Mouse (Mus musculus) myocyte (in vitro differentiated cells): Measurements from ENCODE around the gene Gm20388. TPM values are rescaled to one million over a fixed set of nuclear protein-coding genes. Genes with fewer than 3 reads are reported as not detected.
A peak's percentile ranks its signal among the peaks of the same experiment; 100 is the strongest.
"Not testable (repeated sequence)": the region's sequence is repeated elsewhere in the genome, so short reads cannot be mapped to it uniquely, and the experiment has no call there.

Experiments
- H3K27me3 ChIP-seq: one replicate; pipeline ENCODE4 v1.6.1; 2011; ENCODE audit not compliant: control insufficient read depth, insufficient read depth, insufficient read length
- H3K36me3 ChIP-seq: one replicate; pipeline ENCODE4 v1.6.1; 2011; ENCODE audit not compliant: control insufficient read depth, insufficient read depth
- H3K4me2 ChIP-seq: one replicate; pipeline ENCODE4 v1.6.1; 2011; ENCODE audit warnings: low read depth, control low read depth
- H3K4me3 ChIP-seq: one replicate; pipeline ENCODE4 v1.5.1; 2011; ENCODE audit warnings: mild to moderate bottlenecking, control low read depth, moderate library complexity
- H3K79me2 ChIP-seq: one replicate; pipeline ENCODE4 v1.6.1; 2011; ENCODE audit not compliant: control insufficient read depth, insufficient read depth
- H3ac ChIP-seq: one replicate; pipeline ENCODE4 v1.6.1; 2011; ENCODE audit not compliant: control insufficient read depth, insufficient read length
- CEBPB ChIP-seq: IDR thresholded peaks from 2 replicates; pipeline ENCODE4 v1.6.1; 2011; ENCODE audit warnings: mild to moderate bottlenecking, moderate library complexity; ENCODE audit not compliant: poor library complexity, insufficient read depth, severe bottlenecking
- E2F4 ChIP-seq: IDR thresholded peaks from one replicate; pipeline ENCODE4 v1.6.1; 2011; ENCODE audit warnings: mild to moderate bottlenecking, control low read depth, moderate library complexity; ENCODE audit not compliant: insufficient read depth
- MAX ChIP-seq: IDR thresholded peaks from one replicate; pipeline ENCODE4 v1.6.1; 2011; ENCODE audit warnings: low read depth, mild to moderate bottlenecking, control low read depth
- MYOD1 ChIP-seq, 3 experiments: IDR thresholded peaks; one replicate each; pipeline ENCODE4 v1.6.1; 2011; ENCODE audit warnings: control low read depth in 2 of 3, low read depth in 2 of 3, mild to moderate bottlenecking in 2 of 3, moderate library complexity in 1 of 3; ENCODE audit not compliant: insufficient read length in 2 of 3, control insufficient read depth in 1 of 3
- MYOG ChIP-seq, 3 experiments: IDR thresholded peaks; one replicate each; pipeline ENCODE4 v1.6.1; 2011; ENCODE audit warnings: control low read depth in 2 of 3, low read depth in 2 of 3, mild to moderate bottlenecking in 2 of 3; ENCODE audit not compliant: insufficient read length in 2 of 3, control insufficient read depth in 1 of 3, insufficient read depth in 1 of 3
- POLR2A ChIP-seq: IDR thresholded peaks from one replicate; pipeline ENCODE4 v1.6.1; 2011; ENCODE audit warnings: low read depth, mild to moderate bottlenecking, control low read depth, moderate library complexity; ENCODE audit not compliant: insufficient read length
- POLR2AphosphoS2 ChIP-seq: IDR thresholded peaks from one replicate; pipeline ENCODE4 v1.6.1; 2011; ENCODE audit warnings: low read depth, control low read depth; ENCODE audit not compliant: insufficient read length
- REST ChIP-seq: IDR thresholded peaks from one replicate; pipeline ENCODE4 v1.6.1; 2011; ENCODE audit warnings: mild to moderate bottlenecking, control low read depth, moderate library complexity; ENCODE audit not compliant: insufficient read depth, insufficient read length
- SRF ChIP-seq: IDR thresholded peaks from one replicate; pipeline ENCODE4 v1.6.1; 2011; ENCODE audit warnings: low read depth; ENCODE audit not compliant: control insufficient read depth, insufficient read length
- TCF12 ChIP-seq: IDR thresholded peaks from one replicate; pipeline ENCODE4 v1.6.1; 2011; ENCODE audit warnings: mild to moderate bottlenecking, control low read depth; ENCODE audit not compliant: poor library complexity, insufficient read depth, severe bottlenecking
- TCF3 ChIP-seq: IDR thresholded peaks from one replicate; pipeline ENCODE4 v1.6.1; 2011; ENCODE audit warnings: low read depth, control low read depth; ENCODE audit not compliant: insufficient read length
- USF1 ChIP-seq: IDR thresholded peaks from one replicate; pipeline ENCODE4 v1.6.1; 2011; ENCODE audit warnings: low read depth, mild to moderate bottlenecking, control low read depth, moderate library complexity
- polyA plus RNA-seq: library from polyadenylated mRNA; unstranded; fragments of >200 nt; fragmentation: generic; extraction: Trizol; gene quantifications from one replicate; pipeline ENCODE4 v1.2.1, GENCODE M21; 2012; ENCODE audit warnings: missing spikeins

Gm20388 gene
- polyA plus RNA-seq, 1 experiment = 15.3 TPM

- H3K79me2 ChIP-seq = no peaks in the 10 kb centered on the region
- no peak overlapping the region for H3K4me2 ChIP-seq
- TF ChIP-seq SRF = no peak
- TF ChIP-seq USF1 = no peak
- TF ChIP-seq CEBPB = no peak
- no peak overlapping the region for H3K4me3 ChIP-seq
- no peak overlapping the region for H3ac ChIP-seq
- no peaks in the 10 kb centered on the region for H3K27me3 ChIP-seq
- H3K36me3 ChIP-seq = no peaks in the 10 kb centered on the region
Measured at GRCm38 (mm10) chr8:121661631-121662357, 1751.2 kb downstream of the Gm20388 start.

GRCm38 (mm10) chr8:121663101-121663500 is 1752.5 kb downstream of the Gm20388 start:
- Histone ChIP-seq H3K79me2 (no peaks in the 10 kb centered on the region), H3ac (no peak overlapping the region), H3K27me3 (no peaks in the 10 kb centered on the region), H3K36me3 (no peaks in the 10 kb centered on the region), H3K4me3 (no peak overlapping the region), H3K4me2 (no peak overlapping the region)
- TF ChIP-seq MYOG (IDR thresholded peaks at IDR 0.05; ENCODE audit: control insufficient read depth in 1 of 3, insufficient read depth in 1 of 3, insufficient read length in 2 of 3, low read depth in 2 of 3) (no peak), REST (no peak), CEBPB (no peak), TCF12 (no peak), MAX (no peak), TCF3 (no peak), USF1 (no peak), E2F4 (no peak), SRF (no peak), POLR2AphosphoS2 (no peak), POLR2A (no peak), MYOD1 (IDR thresholded peaks at IDR 0.05; ENCODE audit: control insufficient read depth in 1 of 3, insufficient read length in 2 of 3, low read depth in 2 of 3) (no peak)

GRCm38 (mm10) chr8:121665329-121665728 is 1754.7 kb downstream of the Gm20388 start:
- TF ChIP-seq E2F4 (no peak), POLR2AphosphoS2 (no peak), POLR2A (peak; percentile 63), USF1 (no peak), TCF3 (peak; percentile 30), CEBPB (no peak), TCF12 (no peak), MYOG (IDR thresholded peaks at IDR 0.05; ENCODE audit: control insufficient read depth in 1 of 3, insufficient read depth in 1 of 3, insufficient read length in 2 of 3, low read depth in 2 of 3) (peak in 2 of 3 experiments; percentile 60 to 88), MYOD1 (IDR thresholded peaks at IDR 0.05; ENCODE audit: control insufficient read depth in 1 of 3, insufficient read length in 2 of 3, low read depth in 2 of 3) (peak in 2 of 3 experiments; percentile 73 to 76), MAX (no peak), SRF (peak; percentile 10), REST (no peak)
- no peak overlapping the region for H3ac ChIP-seq
- H3K4me3 ChIP-seq = peak overlapping the region; percentile 17
- peak overlapping the region; percentile 83 for H3K4me2 ChIP-seq
- no peaks in the 10 kb centered on the region for H3K36me3 ChIP-seq
- H3K79me2 ChIP-seq = no peaks in the 10 kb centered on the region
- no peaks in the 10 kb centered on the region for H3K27me3 ChIP-seq

GRCm38 (mm10) chr8:121667936-121668500 is 1757.4 kb downstream of the Gm20388 start:
- H3K27me3 ChIP-seq = not testable (repeated sequence)
- H3K4me2 ChIP-seq = peak overlapping the region; percentile 98

DNA sequence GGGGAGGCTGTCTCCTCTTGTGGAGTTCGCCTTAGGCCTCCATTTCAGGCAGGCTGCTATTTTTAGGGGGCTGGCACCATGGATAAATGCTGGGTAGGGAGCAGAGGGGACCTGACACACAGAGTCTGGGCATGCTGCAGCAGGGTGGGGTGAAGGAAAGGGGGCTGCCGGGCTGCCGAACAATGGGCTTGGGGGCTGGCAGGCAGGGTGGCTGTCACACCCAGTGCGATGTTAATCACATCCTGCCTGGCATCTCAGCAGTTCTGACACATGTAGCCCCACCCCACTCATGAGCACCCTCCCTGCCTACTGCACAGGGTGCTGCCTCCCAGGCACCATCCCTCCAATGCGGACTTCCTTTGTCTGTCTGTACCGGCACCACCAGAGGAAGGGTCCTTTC is 1757.9 kb downstream of the Gm20388 start:
- H3K4me2 ChIP-seq = peak overlapping the region; percentile 98
- peak overlapping the region; percentile 12 for H3K4me3 ChIP-seq
- H3K27me3 ChIP-seq = no peaks in the 10 kb centered on the region
- TF ChIP-seq POLR2AphosphoS2 (peak; percentile 88), REST (no peak), POLR2A (peak; percentile 83), MYOG (IDR thresholded peaks at IDR 0.05; ENCODE audit: control insufficient read depth in 1 of 3, insufficient read depth in 1 of 3, insufficient read length in 2 of 3, low read depth in 2 of 3) (peak in 1 of 3 experiments; percentile 5), CEBPB (no peak), E2F4 (no peak), MYOD1 (IDR thresholded peaks at IDR 0.05; ENCODE audit: control insufficient read depth in 1 of 3, insufficient read length in 2 of 3, low read depth in 2 of 3) (peak in 1 of 3 experiments; percentile 45), SRF (no peak), USF1 (no peak)
- H3ac ChIP-seq = no peak overlapping the region
- no peaks in the 10 kb centered on the region for H3K79me2 ChIP-seq
- H3K36me3 ChIP-seq = no peaks in the 10 kb centered on the region

More at GRCm38 (mm10) chr8:121667936-121668500, 1757.4 kb downstream of the Gm20388 start:
- H3ac ChIP-seq, H3K36me3 ChIP-seq, H3K79me2 ChIP-seq: not testable (repeated sequence)
- H3K4me3 ChIP-seq = peak overlapping the region; percentile 12
